Mouse (Mus musculus) lung, embryonic 15.5 days (tissue): ENCODE measurements around the gene Sst. TPM values are rescaled to one million over a fixed set of nuclear protein-coding genes. Genes with fewer than 3 reads are reported as not detected.

Experiments used
- ATAC-seq: fragments of 200-750 bp; cut with Nextera tagmentation; 2 replicates; pipeline ENCODE4 v1.8.0; 2017; ENCODE audit warnings: moderate number of reproducible peaks, borderline replicate concordance; ENCODE audit not compliant: low FRiP score, low TSS enrichment; ENCODE audit errors: extremely low read depth
- H3K27ac ChIP-seq: fragments of 300-500 bp; sonication (generic); 2 replicates; pipeline ENCODE4 v1.5.1; 2015; ENCODE audit warnings: moderate library complexity, mild to moderate bottlenecking, inconsistent platforms
- H3K27me3 ChIP-seq: fragments of 300-500 bp; sonication (generic); 2 replicates; pipeline ENCODE4 v1.6.1; 2015; ENCODE audit warnings: inconsistent platforms
- H3K36me3 ChIP-seq: fragments of 300-500 bp; sonication (generic); 2 replicates; pipeline ENCODE4 v1.6.1; 2015; ENCODE audit warnings: inconsistent platforms
- H3K4me1 ChIP-seq: fragments of 300-500 bp; sonication (generic); 2 replicates; pipeline ENCODE4 v1.6.1; 2015; ENCODE audit warnings: inconsistent platforms
- H3K4me2 ChIP-seq: fragments of 300-500 bp; sonication (generic); 2 replicates; pipeline ENCODE4 v1.6.1; 2015; ENCODE audit warnings: inconsistent platforms, mild to moderate bottlenecking, moderate library complexity
- H3K4me3 ChIP-seq: fragments of 300-500 bp; sonication (generic); 2 replicates; pipeline ENCODE4 v1.5.1; 2015; ENCODE audit warnings: mild to moderate bottlenecking, inconsistent platforms
- H3K9ac ChIP-seq: fragments of 300-500 bp; sonication (generic); 2 replicates; pipeline ENCODE4 v1.6.1; 2015; ENCODE audit warnings: inconsistent platforms
- H3K9me3 ChIP-seq: fragments of 300-500 bp; sonication (generic); 2 replicates; pipeline ENCODE4 v1.6.1; 2016; ENCODE audit warnings: inconsistent platforms
- WGBS: fragments of 180-500 bp; shearing (Covaris S2); methylation state at CpG from one replicate; pipeline ENCODE4 v1.1.7; 2015; 5-methylcytosine and 5-hydroxymethylcytosine counted together
- polyA plus RNA-seq: library from polyadenylated mRNA; unstranded; fragments of >200 nt; fragmentation: Nextera tagmentation; extraction: Ambion mirVana; gene quantifications from 2 replicates; pipeline ENCODE4 v1.2.1, GENCODE M21; 2015

Sst gene
- polyA plus RNA-seq, 1 experiment from 2014 or later: 0.57 TPM

GRCm38 (mm10) chr16:23855242-23855641 is 35.5 kb downstream of the Sst start:
- Histone ChIP-seq H3K4me3 (no peak overlapping the region), H3K4me2 (no peak overlapping the region), H3K9ac (no peak overlapping the region), H3K27ac (no peak overlapping the region), H3K9me3 (no peaks in the 10 kb centered on the region), H3K4me1 (0 out of 2 replicates have a peak, but pooled peaks cover 10% of the 10 kb centered on the region), H3K27me3 (no peaks in the 10 kb centered on the region), H3K36me3 (no peaks in the 10 kb centered on the region)
- ATAC-seq: no peak
- 56% methylated on average over 1 of the region's 1 CpGs for WGBS

GRCm38 (mm10) chr16:23849720-23850119 is 41.0 kb downstream of the Sst start:
- 0 out of 2 replicates have a peak, but pooled peaks cover 10% of the 10 kb centered on the region for H3K4me1 ChIP-seq
- no peak for ATAC-seq
- H3K4me2 ChIP-seq: no peak overlapping the region
- no peak overlapping the region for H3K4me3 ChIP-seq
- H3K9me3 ChIP-seq: no peaks in the 10 kb centered on the region
- H3K9ac ChIP-seq: no peak overlapping the region
- H3K36me3 ChIP-seq: no peaks in the 10 kb centered on the region
- no peak overlapping the region for H3K27ac ChIP-seq
- H3K27me3 ChIP-seq: no peaks in the 10 kb centered on the region

GRCm38 (mm10) chr16:23849176-23849575 is 41.6 kb downstream of the Sst start:
- no peak overlapping the region for H3K4me2 ChIP-seq
- 0 out of 2 replicates have a peak overlapping the region, but pooled peaks have one; percentile 15 for H3K27ac ChIP-seq
- H3K9me3 ChIP-seq: no peaks in the 10 kb centered on the region
- 0 out of 2 replicates have a peak, but pooled peaks cover 10% of the 10 kb centered on the region for H3K4me1 ChIP-seq
- no peak for ATAC-seq
- H3K36me3 ChIP-seq: no peaks in the 10 kb centered on the region
- H3K27me3 ChIP-seq: no peaks in the 10 kb centered on the region
- no peak overlapping the region for H3K4me3 ChIP-seq
- no peak overlapping the region for H3K9ac ChIP-seq

GRCm38 (mm10) chr16:23844622-23845021 is 46.1 kb downstream of the Sst start:
- no peak for ATAC-seq
- no peak overlapping the region for H3K4me2 ChIP-seq
- WGBS: 59% methylated on average over 7 of the region's 7 CpGs
- no peaks in the 10 kb centered on the region for H3K9me3 ChIP-seq
- no peak overlapping the region for H3K27ac ChIP-seq
- H3K9ac ChIP-seq: no peak overlapping the region
- H3K27me3 ChIP-seq: no peaks in the 10 kb centered on the region
- H3K36me3 ChIP-seq: no peaks in the 10 kb centered on the region
- H3K4me3 ChIP-seq: no peak overlapping the region
- H3K4me1 ChIP-seq: no peaks in the 10 kb centered on the region

GRCm38 (mm10) chr16:23842609-23843008 is 48.1 kb downstream of the Sst start:
- Histone ChIP-seq H3K9me3 (no peaks in the 10 kb centered on the region), H3K27ac (no peak overlapping the region), H3K36me3 (no peaks in the 10 kb centered on the region), H3K4me1 (no peaks in the 10 kb centered on the region), H3K9ac (no peak overlapping the region), H3K4me3 (no peak overlapping the region), H3K27me3 (no peaks in the 10 kb centered on the region), H3K4me2 (no peak overlapping the region)
- no peak for ATAC-seq
- whole genome bisulfite sequencing: 50% methylated on average over 3 of the region's 3 CpGs

Other genes with a start within 250 kb of the Sst start
- gene Rtp2, start 41.4 kb upstream of the Sst start, polyA plus RNA-seq: not detected in 2 replicates
- not detected in 2 replicates for gene Gm37419, start 97.5 kb upstream of the Sst start, polyA plus RNA-seq
- gene Bcl6, start 97.9 kb upstream of the Sst start, polyA plus RNA-seq: 1.7 TPM in 2 replicates